Mouse (Mus musculus): ENCODE data around the gene Dclk3. TPM values are rescaled to one million over a fixed set of nuclear protein-coding genes. Genes with fewer than 3 reads are reported as not detected.

The Dclk3 gene
- polyA plus RNA-seq, 1 experiment from 2014 or later = 6.2 TPM

DNA sequence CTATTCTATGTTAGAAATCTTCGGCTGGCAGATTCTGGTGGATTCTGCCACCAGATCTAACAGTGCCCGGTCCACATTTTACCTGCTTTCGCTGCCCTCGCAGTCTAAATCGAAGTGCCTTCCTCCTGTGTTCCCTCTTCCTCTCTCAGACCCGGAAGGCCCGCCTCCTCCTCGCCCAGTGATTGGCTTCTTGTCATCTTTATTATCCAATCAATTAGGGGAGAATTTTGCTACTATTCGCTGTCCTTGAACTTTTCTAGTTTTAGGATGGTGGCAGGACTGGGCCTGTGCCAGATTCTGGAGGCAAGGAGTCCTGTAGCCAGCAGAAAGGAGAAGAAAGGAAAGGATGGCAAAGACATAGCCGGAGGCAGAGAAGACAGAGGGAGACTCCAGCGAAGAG lies 84.2 kb downstream of the Dclk3 start:
- Histone ChIP-seq H3K27me3 (ENCODE audit: control insufficient read depth, insufficient read depth, low read length) (no peaks in the 10 kb centered on the region), H3K4me2 (replicated peaks) (no peak overlapping the region), H3K9me3 (ENCODE audit: control insufficient read depth, low read length) (no peaks in the 10 kb centered on the region), H3K4me3 (replicated peaks; ENCODE audit: low read length) (no peak overlapping the region), H3K9ac (no peak overlapping the region), H3K4me1 (replicated peaks; ENCODE audit: control insufficient read depth, insufficient read depth, low read length) (no peaks in the 10 kb centered on the region), H3K27ac (no peak overlapping the region), H3K36me3 (replicated peaks; ENCODE audit: control insufficient read depth, insufficient read depth) (no peaks in the 10 kb centered on the region)
- WGBS = 92% methylated on average over 11 of the region's 11 CpGs
- DNase-seq (ENCODE audit: low spot score) (no peak), ATAC-seq (ENCODE audit: low FRiP score) (no peak)

GRCm38 (mm10) chr9:111523871-111524270 lies 85.0 kb downstream of the Dclk3 start:
- H3K27ac ChIP-seq = no peak overlapping the region
- H3K27me3 ChIP-seq (ENCODE audit: control insufficient read depth, insufficient read depth, low read length) = no peaks in the 10 kb centered on the region
- 100% methylated on average over 3 of the region's 3 CpGs for WGBS
- H3K9me3 ChIP-seq (ENCODE audit: control insufficient read depth, low read length) = no peaks in the 10 kb centered on the region
- no peak overlapping the region for H3K4me3 ChIP-seq (replicated peaks; ENCODE audit: low read length)
- H3K36me3 ChIP-seq (replicated peaks; ENCODE audit: control insufficient read depth, insufficient read depth) = no peaks in the 10 kb centered on the region
- no peaks in the 10 kb centered on the region for H3K4me1 ChIP-seq (replicated peaks; ENCODE audit: control insufficient read depth, insufficient read depth, low read length)
- DNase-seq (ENCODE audit: low spot score) = no peak
- H3K9ac ChIP-seq = no peak overlapping the region
- no peak for ATAC-seq (ENCODE audit: low FRiP score)
- H3K4me2 ChIP-seq (replicated peaks) = no peak overlapping the region

GRCm38 (mm10) chr9:111534744-111535423 lies 96.0 kb downstream of the Dclk3 start:
- H3K9ac ChIP-seq = no peak overlapping the region
- H3K4me1 ChIP-seq (replicated peaks; ENCODE audit: control insufficient read depth, insufficient read depth, low read length) = no peaks in the 10 kb centered on the region
- no peak overlapping the region for H3K27ac ChIP-seq
- no peaks in the 10 kb centered on the region for H3K9me3 ChIP-seq (ENCODE audit: control insufficient read depth, low read length)
- DNase-seq (ENCODE audit: low spot score) = no peak
- 44% methylated on average over 7 of the region's 7 CpGs for WGBS
- H3K4me2 ChIP-seq (replicated peaks) = no peak overlapping the region
- no peaks in the 10 kb centered on the region for H3K27me3 ChIP-seq (ENCODE audit: control insufficient read depth, insufficient read depth, low read length)
- ATAC-seq (ENCODE audit: low FRiP score) = no peak
- no peak overlapping the region for H3K4me3 ChIP-seq (replicated peaks; ENCODE audit: low read length)
- no peaks in the 10 kb centered on the region for H3K36me3 ChIP-seq (replicated peaks; ENCODE audit: control insufficient read depth, insufficient read depth)

DNA sequence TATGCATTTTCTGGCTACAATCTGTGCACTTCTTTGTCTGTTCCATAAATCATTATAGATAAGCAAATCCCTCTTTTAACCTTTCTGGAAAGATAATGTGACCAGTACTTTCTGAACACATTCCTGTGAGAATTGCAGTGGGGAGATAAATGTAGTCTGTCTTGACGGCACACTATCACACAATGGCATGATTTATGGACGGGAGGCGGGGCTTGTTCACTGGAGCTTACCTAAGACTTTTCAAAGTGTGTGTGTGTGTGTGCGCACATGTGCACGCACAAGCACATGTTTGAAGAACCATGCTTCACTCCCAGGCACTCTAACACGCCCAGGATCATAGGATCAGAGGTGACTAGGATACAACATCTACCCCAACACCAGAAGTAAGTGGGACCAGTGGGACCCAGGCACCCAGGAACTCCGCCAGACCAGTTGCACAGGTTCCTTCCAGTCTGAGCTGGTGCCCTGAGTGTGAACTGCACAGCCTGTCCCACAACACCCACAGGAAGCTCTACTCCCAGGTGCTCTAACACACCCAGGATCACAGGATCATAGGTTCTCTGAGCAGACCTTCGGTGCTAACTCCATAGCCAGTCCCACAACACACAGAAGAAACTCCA lies 96.7 kb downstream of the Dclk3 start:
- no peak for DNase-seq (ENCODE audit: low spot score)
- H3K27me3 ChIP-seq (ENCODE audit: control insufficient read depth, insufficient read depth, low read length) = no peaks in the 10 kb centered on the region
- no peaks in the 10 kb centered on the region for H3K4me1 ChIP-seq (replicated peaks; ENCODE audit: control insufficient read depth, insufficient read depth, low read length)
- no peaks in the 10 kb centered on the region for H3K36me3 ChIP-seq (replicated peaks; ENCODE audit: control insufficient read depth, insufficient read depth)
- no peak overlapping the region for H3K4me3 ChIP-seq (replicated peaks; ENCODE audit: low read length)
- no peak overlapping the region for H3K4me2 ChIP-seq (replicated peaks)
- H3K9ac ChIP-seq = no peak overlapping the region
- WGBS = 72% methylated on average over 8 of the region's 8 CpGs
- ATAC-seq (ENCODE audit: low FRiP score) = no peak
- no peaks in the 10 kb centered on the region for H3K9me3 ChIP-seq (ENCODE audit: control insufficient read depth, low read length)
- H3K27ac ChIP-seq = no peak overlapping the region

Other genes starting within 250 kb of the Dclk3 start
- gene Mlh1, start 167.3 kb upstream of the Dclk3 start, polyA plus RNA-seq (2014; fragmentation: Nextera tagmentation; extraction: Ambion mirVana) = 27.0 and 27.4 TPM in 2 replicates
- 81.3 and 98.0 TPM in 2 replicates for gene Epm2aip1, start 167.2 kb upstream of the Dclk3 start, polyA plus RNA-seq (2014; fragmentation: Nextera tagmentation; extraction: Ambion mirVana)
- 12.6 and 15.6 TPM in 2 replicates for gene Trank1, start 127.3 kb upstream of the Dclk3 start, polyA plus RNA-seq (2014; fragmentation: Nextera tagmentation; extraction: Ambion mirVana)

All from hindbrain, embryonic 14.5 days (tissue).